ENCODE assay signal across 25 mouse cellular contexts in genomic region chr10:60527949-60528348, GRCm38 (mm10).
"Had no signal": no experiment of that assay in that cellular context is flagged by ENCODE, and none has a peak within 500 bp of the region (broad histone marks: within the 10 kb centered on the region; RNA-seq: fewer than 3 reads in every experiment).

No protein-coding gene starts in this region.

- H3K9ac ChIP-seq: forebrain, postnatal 0 days; heart, embryonic 13.5 days; heart, embryonic 15.5 days; hindbrain, embryonic 15.5 days; kidney, embryonic 15.5 days; limb, embryonic 12.5 days had no signal

- ATAC-seq: forebrain, postnatal 0 days; hindbrain, postnatal 0 days; intestine, embryonic 16.5 days had no signal

- H3K4me1 ChIP-seq: heart, embryonic 13.5 days; heart, embryonic 15.5 days; hindbrain, embryonic 15.5 days; kidney, embryonic 15.5 days had no signal

- H3K27ac ChIP-seq: heart, adult 2 months; heart, embryonic 13.5 days; heart, embryonic 15.5 days; hindbrain, embryonic 15.5 days; hindbrain, postnatal 0 days; kidney, embryonic 15.5 days; kidney, postnatal 0 days; limb, embryonic 12.5 days had no signal

- H3K27me3 ChIP-seq: hindbrain, embryonic 15.5 days; limb, embryonic 12.5 days had no signal

- H3K4me2 ChIP-seq: heart, embryonic 11.5 days; heart, embryonic 13.5 days; heart, embryonic 15.5 days; hindbrain, embryonic 15.5 days; kidney, embryonic 15.5 days; limb, embryonic 12.5 days had no signal

- H3K36me3 ChIP-seq: heart, embryonic 13.5 days; heart, embryonic 15.5 days; hindbrain, embryonic 15.5 days; kidney, embryonic 15.5 days; limb, embryonic 12.5 days had no signal

- H3K9me3 ChIP-seq: heart, embryonic 13.5 days; heart, embryonic 15.5 days; hindbrain, embryonic 15.5 days; kidney, embryonic 15.5 days; limb, embryonic 12.5 days had no signal

- H3K4me3 ChIP-seq: heart, adult 2 months; heart, embryonic 13.5 days; heart, embryonic 15.5 days; hindbrain, embryonic 15.5 days; kidney, embryonic 15.5 days; limb, embryonic 12.5 days had no signal

- DNase-seq: forebrain, postnatal 0 days; gastrocnemius, postnatal 14 days; gastrocnemius, postnatal 36 days; heart, adult 11 months; heart, adult 2 months; heart, postnatal 14 days; heart, postnatal 36 days; kidney, adult 11 months; kidney, adult 2 months; kidney, adult 9 months; kidney, postnatal 14 days; kidney, postnatal 36 days; layer of hippocampus, adult 9-11 months; layer of hippocampus, postnatal 36 days; left cerebral cortex, postnatal 4 days; liver had no signal
